Mouse (Mus musculus) C2C12 (cell line): ENCODE results near the gene Arl6ip1. TPM values are rescaled to one million over a fixed set of nuclear protein-coding genes. Genes with fewer than 3 reads are reported as not detected.

ENCODE experiments used
- H3K27me3 ChIP-seq: one replicate; pipeline ENCODE4 v1.6.1; 2011; ENCODE audit not compliant: control insufficient read depth, insufficient read depth, insufficient read length
- H3K36me3 ChIP-seq: one replicate; pipeline ENCODE4 v1.6.1; 2011; ENCODE audit not compliant: control insufficient read depth, insufficient read depth
- H3K4me3 ChIP-seq: one replicate; pipeline ENCODE4 v1.5.1; 2011; ENCODE audit warnings: mild to moderate bottlenecking, control low read depth; ENCODE audit not compliant: poor library complexity, insufficient read depth, severe bottlenecking
- H3K79me2 ChIP-seq: one replicate; pipeline ENCODE4 v1.6.1; 2011; ENCODE audit not compliant: control insufficient read depth, insufficient read depth
- H3K79me3 ChIP-seq: one replicate; pipeline ENCODE4 v1.6.1; 2011; ENCODE audit warnings: low read depth, control low read depth
- H3ac ChIP-seq: one replicate; pipeline ENCODE3; 2011; ENCODE audit warnings: low read depth; ENCODE audit not compliant: control insufficient read depth, insufficient read length
- CEBPB ChIP-seq: IDR thresholded peaks from one replicate; pipeline ENCODE4 v1.6.1; 2011; ENCODE audit warnings: low read depth, mild to moderate bottlenecking, control low read depth, moderate library complexity
- CTCF ChIP-seq: IDR thresholded peaks from one replicate; pipeline ENCODE4 v1.5.1; 2011; ENCODE audit not compliant: control insufficient read depth, insufficient read depth, insufficient read length
- FOSL1 ChIP-seq: IDR thresholded peaks from one replicate; pipeline ENCODE4 v1.8.0; 2011; ENCODE audit warnings: mild to moderate bottlenecking, low read length; ENCODE audit not compliant: poor library complexity, insufficient read depth, severe bottlenecking
- MAX ChIP-seq: IDR thresholded peaks from one replicate; pipeline ENCODE4 v1.6.1; 2011; ENCODE audit warnings: mild to moderate bottlenecking, control low read depth
- MYOD1 ChIP-seq: IDR thresholded peaks from one replicate; pipeline ENCODE4 v1.6.1; 2011; ENCODE audit warnings: low read depth; ENCODE audit not compliant: control insufficient read depth, insufficient read length
- MYOG ChIP-seq: IDR thresholded peaks from one replicate; pipeline ENCODE4 v1.6.1; 2011; ENCODE audit not compliant: control insufficient read depth, insufficient read length; ENCODE audit errors: extremely low read depth
- USF1 ChIP-seq: IDR thresholded peaks from one replicate; pipeline ENCODE4 v1.6.1; 2011; ENCODE audit warnings: low read depth, mild to moderate bottlenecking, control low read depth, moderate library complexity
- polyA plus RNA-seq: library from polyadenylated mRNA; unstranded; fragments of >200 nt; fragmentation: generic; extraction: Trizol; gene quantifications from one replicate; pipeline ENCODE4 v1.2.1, GENCODE M21; 2012; ENCODE audit warnings: missing spikeins

Arl6ip1 gene
- polyA plus RNA-seq, 1 experiment, result 257 TPM

- no peak for TF ChIP-seq FOSL1
- Histone ChIP-seq H3ac (no peak overlapping the region), H3K4me3 (no peak overlapping the region), H3K27me3 (no peaks in the 10 kb centered on the region), H3K79me2 (peaks cover 74% of the 10 kb centered on the region), H3K79me3 (peaks cover 53% of the 10 kb centered on the region), H3K36me3 (peaks cover 31% of the 10 kb centered on the region)
Observed at GRCm38 (mm10) chr7:118126219-118126875, 3.1 kb downstream of the Arl6ip1 start.

DNA sequence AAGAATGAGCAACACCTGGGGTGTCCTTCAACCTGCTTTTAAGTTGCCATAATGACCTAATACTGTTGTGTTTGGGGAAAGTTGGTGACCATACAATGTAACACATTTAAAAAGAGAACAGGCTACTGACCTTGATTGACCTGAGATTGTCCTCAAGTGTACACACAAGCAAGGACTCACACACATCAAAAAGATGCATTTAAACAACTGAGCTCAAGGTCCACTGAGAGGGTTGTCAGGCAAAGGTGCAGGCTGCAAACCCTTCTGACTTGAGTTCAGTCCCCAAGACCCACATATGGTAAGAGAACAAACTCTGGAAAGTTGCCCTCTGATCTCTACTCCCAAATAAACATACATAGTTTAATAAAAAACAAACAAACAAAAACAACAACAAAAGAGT is 3.7 kb downstream of the Arl6ip1 start:
- Histone ChIP-seq H3K4me3 (no peak overlapping the region), H3K27me3 (no peaks in the 10 kb centered on the region), H3K79me2 (peaks cover 74% of the 10 kb centered on the region), H3K36me3 (peaks cover 35% of the 10 kb centered on the region), H3K79me3 (peaks cover 53% of the 10 kb centered on the region), H3ac (no peak overlapping the region)
- TF ChIP-seq FOSL1 (no peak), CTCF (no peak), MYOG (no peak), MYOD1 (no peak), CEBPB (no peak), MAX (no peak), USF1 (no peak)

GRCm38 (mm10) chr7:118123512-118124411 is 5.7 kb downstream of the Arl6ip1 start:
- H3K79me2 ChIP-seq, result peaks cover 68% of the 10 kb centered on the region
- peaks cover 49% of the 10 kb centered on the region for H3K79me3 ChIP-seq
- H3K4me3 ChIP-seq, result no peak overlapping the region
- H3K27me3 ChIP-seq, result no peaks in the 10 kb centered on the region
- TF ChIP-seq MAX (no peak), CTCF (no peak), CEBPB (no peak), MYOG (no peak), FOSL1 (no peak), MYOD1 (no peak), USF1 (no peak)
- no peak overlapping the region for H3ac ChIP-seq
- peaks cover 55% of the 10 kb centered on the region for H3K36me3 ChIP-seq

DNA sequence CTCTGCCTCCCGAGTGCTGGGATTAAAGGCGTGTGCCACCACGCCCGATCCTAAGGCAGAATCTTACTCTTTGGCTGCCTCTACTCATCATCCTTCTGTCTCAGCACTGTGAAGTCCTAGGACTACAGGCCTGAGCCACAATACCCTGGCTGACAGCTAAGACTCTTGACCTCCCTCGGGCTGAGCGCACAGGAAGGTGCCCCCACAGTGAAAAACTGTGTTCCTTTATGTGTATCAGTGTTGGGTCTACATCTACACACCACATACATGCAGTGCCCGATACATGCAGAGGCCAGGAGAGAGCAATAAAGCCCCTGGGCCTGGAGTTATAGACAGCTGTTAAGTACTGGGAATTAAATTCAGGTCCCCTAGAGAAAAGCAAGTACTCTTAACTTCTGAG is 7.2 kb downstream of the Arl6ip1 start:
- no peak overlapping the region for H3K4me3 ChIP-seq
- no peaks in the 10 kb centered on the region for H3K27me3 ChIP-seq
- H3ac ChIP-seq, result no peak overlapping the region
- peaks cover 56% of the 10 kb centered on the region for H3K36me3 ChIP-seq
- TF ChIP-seq FOSL1, result no peak
- TF ChIP-seq MYOD1, result no peak
- no peak for TF ChIP-seq CTCF
- TF ChIP-seq MYOG, result no peak
- no peak for TF ChIP-seq USF1
- no peak for TF ChIP-seq MAX
- TF ChIP-seq CEBPB, result no peak
- peaks cover 34% of the 10 kb centered on the region for H3K79me3 ChIP-seq
- peaks cover 52% of the 10 kb centered on the region for H3K79me2 ChIP-seq

GRCm38 (mm10) chr7:118120654-118121053 is 8.8 kb downstream of the Arl6ip1 start:
- Histone ChIP-seq H3K79me2 (peaks cover 41% of the 10 kb centered on the region), H3K36me3 (peaks cover 48% of the 10 kb centered on the region), H3K27me3 (no peaks in the 10 kb centered on the region), H3ac (no peak overlapping the region), H3K79me3 (peaks cover 23% of the 10 kb centered on the region), H3K4me3 (no peak overlapping the region)
- no peak for TF ChIP-seq USF1
- TF ChIP-seq MYOG, result no peak
- TF ChIP-seq CEBPB, result no peak
- TF ChIP-seq FOSL1, result no peak
- TF ChIP-seq CTCF, result no peak
- no peak for TF ChIP-seq MAX
- TF ChIP-seq MYOD1, result no peak

DNA sequence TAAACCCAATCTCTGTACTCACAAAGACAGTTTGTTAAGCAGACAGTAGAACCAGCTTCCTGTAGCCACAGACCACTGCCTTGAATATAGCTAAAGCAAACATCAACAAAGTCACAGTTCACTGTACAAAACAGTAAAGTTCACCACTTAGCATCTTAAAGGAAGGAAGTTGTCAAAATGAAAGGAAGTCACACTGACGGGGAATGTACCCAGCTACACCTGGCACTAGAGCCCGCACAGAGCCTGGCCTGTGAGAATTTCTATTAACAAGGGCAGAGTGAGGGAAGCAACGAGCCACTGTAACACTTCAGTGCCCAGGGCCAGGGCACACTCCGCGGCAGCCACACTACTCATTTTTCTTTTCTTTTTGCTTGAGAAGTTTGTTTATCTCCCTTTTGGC is 9.5 kb downstream of the Arl6ip1 start:
- H3K27me3 ChIP-seq, result no peaks in the 10 kb centered on the region
- TF ChIP-seq CEBPB, result no peak
- TF ChIP-seq FOSL1, result no peak
- no peak for TF ChIP-seq MAX
- TF ChIP-seq MYOD1, result no peak
- no peak for TF ChIP-seq CTCF
- TF ChIP-seq MYOG, result no peak
- TF ChIP-seq USF1, result no peak
- no peak overlapping the region for H3ac ChIP-seq
- no peak overlapping the region for H3K4me3 ChIP-seq
- H3K79me3 ChIP-seq, result peaks cover 29% of the 10 kb centered on the region
- H3K36me3 ChIP-seq, result peaks cover 52% of the 10 kb centered on the region
- peaks cover 45% of the 10 kb centered on the region for H3K79me2 ChIP-seq
